Mouse (Mus musculus) G1E (cell line): ENCODE data around the gene Ankfn1.

Experiments used
- CTCF ChIP-seq: IDR thresholded peaks from 2 replicates; pipeline ENCODE4 v1.5.1; 2012; ENCODE audit warnings: low read depth, low read length, inconsistent platforms, mixed read lengths
- GATA1 ChIP-seq: IDR thresholded peaks from 2 replicates; pipeline ENCODE4 v1.6.1; 2012; ENCODE audit warnings: borderline replicate concordance, low read length, inconsistent platforms, mixed read lengths
- POLR2AphosphoS5 ChIP-seq: IDR thresholded peaks from 2 replicates; pipeline ENCODE4 v1.6.1; 2012; ENCODE audit warnings: low read depth, low read length, inconsistent platforms; ENCODE audit not compliant: insufficient replicate concordance
- TAL1 ChIP-seq: conservative IDR thresholded peaks from 2 replicates; pipeline ENCODE4 v1.6.1; 2012; ENCODE audit warnings: low read depth, low read length, inconsistent platforms, mixed read lengths

GRCm38 (mm10) chr11:89381782-89382633 lies 395.4 kb downstream of the Ankfn1 start:
- TF ChIP-seq CTCF (no peak), TAL1 (no peak), GATA1 (no peak), POLR2AphosphoS5 (no peak)
